Mouse (Mus musculus) testis, postnatal 10 days (tissue): Measurements from ENCODE around the gene Mdm4.
A peak's percentile ranks its signal among the peaks of the same experiment; 100 is the strongest.
"Not testable (repeated sequence)": the region's sequence is repeated elsewhere in the genome, so short reads cannot be mapped to it uniquely, and the experiment has no call there.

Experiments
- DNase-seq: peaks from one replicate; pipeline ENCODE4 v3.0.0; 2021; ENCODE audit warnings: low spot score

The Mdm4 gene

GRCm38 (mm10) chr1:133020137-133020894 lies 10.0 kb downstream of the Mdm4 start:
- DNase-seq = no peak

GRCm38 (mm10) chr1:133019312-133019711 lies 11.0 kb downstream of the Mdm4 start:
- no peak for DNase-seq

DNA sequence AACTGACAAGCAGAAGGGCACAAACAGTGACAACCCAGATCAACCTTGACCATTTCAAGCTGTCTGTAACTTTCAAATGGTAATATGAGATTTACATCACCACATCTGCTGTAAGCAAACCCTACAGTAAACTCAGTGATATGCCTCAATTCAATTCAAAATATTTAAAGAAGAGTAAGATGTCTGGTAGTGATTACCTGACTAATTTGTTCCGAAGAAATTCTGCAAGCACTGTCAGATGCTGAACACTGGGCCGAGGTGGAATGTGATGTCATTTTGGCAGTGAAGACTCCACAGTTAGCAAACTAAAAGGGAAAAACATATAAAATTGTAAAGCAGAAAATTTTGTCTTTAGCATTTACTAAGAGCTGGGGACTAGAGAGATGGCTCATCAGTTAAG lies 11.8 kb downstream of the Mdm4 start:
- no peak for DNase-seq

GRCm38 (mm10) chr1:133016775-133017428 lies 13.5 kb downstream of the Mdm4 start:
- DNase-seq = no peak

DNA sequence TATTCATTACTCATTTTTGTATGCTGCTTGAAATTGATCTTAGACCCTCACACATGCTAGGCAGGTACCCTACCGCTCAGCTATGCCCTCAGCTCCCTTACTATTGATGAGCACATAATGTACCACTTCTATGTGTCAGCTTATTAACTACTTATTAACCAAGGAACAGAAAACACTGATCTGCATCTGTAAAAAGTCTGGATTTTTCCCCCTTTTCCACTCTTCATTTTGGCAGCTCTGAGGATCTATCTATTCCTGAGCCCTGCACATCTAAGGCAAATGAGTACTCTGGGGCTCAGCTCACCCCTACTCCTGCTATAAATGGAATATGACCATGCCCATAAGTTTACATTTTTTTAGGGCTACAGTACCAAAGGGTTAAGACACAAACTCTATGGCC lies 16.2 kb downstream of the Mdm4 start:
- no peak for DNase-seq

DNA sequence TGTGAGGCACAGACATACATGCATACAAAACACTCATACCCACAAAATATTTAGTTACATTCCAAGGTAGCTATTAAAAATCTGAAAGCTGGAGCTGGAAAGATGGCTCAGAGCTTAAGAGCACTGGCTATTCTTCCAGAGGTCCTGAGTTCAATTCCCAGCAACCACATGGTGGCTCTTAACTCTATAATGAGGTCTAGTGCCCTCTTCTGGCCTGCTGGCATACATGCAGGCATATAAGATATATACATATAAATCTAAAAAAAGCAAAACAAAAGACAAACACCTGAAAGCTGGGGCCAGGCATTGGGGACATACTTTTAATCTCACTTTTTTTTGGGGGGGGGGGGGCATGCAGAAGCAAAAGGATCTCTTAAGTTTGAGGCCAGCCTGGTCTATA lies 17.0 kb downstream of the Mdm4 start:
- DNase-seq = no peak

DNA sequence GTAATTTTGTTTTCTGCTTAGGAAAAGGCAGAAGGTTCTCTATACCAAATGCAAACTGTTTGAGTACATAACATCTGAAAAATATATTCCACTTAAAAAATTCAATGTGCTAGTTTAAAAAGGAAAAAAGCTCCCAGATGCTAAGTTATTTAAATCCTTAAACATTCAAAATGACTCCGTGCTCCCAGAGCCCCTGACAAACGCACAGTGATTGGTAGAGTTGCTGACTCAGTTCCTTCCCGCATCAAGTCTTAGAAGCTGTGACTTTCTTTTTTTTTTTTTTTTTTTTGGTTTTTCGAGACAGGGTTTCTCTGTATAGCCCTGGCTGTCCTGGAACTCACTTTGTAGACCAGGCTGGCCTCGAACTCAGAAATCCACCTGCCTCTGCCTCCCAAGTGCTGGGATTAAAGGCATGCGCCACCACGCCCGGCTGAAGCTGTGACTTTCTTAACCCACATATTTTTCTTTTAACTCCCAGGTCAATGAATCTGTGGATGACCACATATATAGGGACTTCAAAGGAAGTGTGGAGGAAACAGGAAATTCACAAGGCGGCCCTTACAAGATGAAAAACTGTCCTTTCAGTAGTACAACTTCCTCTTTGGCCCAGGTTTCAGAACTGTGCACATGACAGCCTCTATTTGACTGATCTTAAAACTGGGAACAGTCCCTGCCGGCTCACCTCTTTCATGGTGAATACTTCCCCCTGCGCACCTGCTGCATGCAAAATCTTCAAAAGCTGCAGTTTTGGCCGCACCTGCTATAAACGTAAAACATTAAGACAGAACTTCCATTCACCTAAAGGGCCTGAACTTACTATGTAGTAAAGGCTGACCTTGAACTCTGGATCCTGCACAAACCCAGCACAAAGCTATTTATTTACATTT lies 18.2 kb downstream of the Mdm4 start:
- DNase-seq = no peak

- no peak for DNase-seq
Observed at GRCm38 (mm10) chr1:133006571-133006970, 23.8 kb downstream of the Mdm4 start.

DNA sequence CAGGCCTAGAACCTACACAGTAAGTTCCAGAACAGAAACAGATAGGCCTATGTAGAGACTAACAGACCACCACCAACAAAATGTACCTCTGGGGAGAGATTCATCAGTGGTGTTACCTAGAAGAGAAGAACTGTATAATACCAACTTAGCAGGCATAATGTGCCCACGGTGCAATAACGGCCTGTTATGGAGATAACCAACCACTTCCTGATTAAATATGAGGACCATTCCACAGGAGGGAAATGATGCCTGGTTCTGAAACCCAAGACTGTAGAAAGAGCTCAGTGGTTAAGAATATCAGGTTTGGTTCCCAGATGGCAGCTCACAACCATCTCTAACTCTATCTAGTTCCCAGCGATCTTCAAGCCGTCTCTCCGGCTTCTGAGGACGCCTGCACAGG lies 30.0 kb downstream of the Mdm4 start:
- no peak for DNase-seq

DNA sequence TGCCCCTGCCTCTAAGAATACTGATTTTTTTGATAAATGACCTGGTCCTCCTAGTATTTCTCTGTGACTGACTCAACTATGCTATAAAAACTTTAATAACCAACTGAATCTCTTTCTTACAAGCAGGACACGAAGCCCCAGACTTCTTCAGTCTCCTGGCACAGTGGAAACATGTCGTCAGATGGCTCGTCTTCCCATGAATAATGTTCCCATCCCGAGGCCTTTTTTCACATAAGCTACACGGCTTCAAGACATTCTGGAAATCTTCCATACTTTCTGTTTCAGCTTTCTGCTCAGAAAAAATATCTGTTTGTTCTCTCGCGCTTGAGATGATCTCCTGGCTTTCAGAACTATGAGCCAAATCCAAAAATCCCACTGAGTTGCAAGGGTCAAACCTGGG lies 38.8 kb downstream of the Mdm4 start:
- no peak for DNase-seq

DNA sequence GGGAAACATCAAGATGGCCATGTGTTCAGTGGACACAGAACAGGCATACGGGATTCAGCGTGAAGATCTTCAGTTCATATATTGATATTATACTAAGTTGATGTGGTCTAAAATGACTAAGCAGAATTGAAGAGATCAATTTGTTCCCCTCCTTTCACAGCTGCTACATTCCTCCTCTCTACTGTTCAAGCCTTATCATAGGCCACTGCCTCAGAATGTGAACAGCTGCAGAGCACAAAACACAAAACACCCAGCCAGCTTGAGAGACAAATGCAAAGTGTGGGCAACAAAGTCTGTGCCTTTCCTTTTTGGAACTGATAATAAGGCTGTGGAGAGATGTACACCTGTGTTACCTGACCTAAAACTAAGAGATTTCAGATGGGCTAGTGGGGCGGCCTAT lies 39.6 kb downstream of the Mdm4 start:
- no peak for DNase-seq

DNA sequence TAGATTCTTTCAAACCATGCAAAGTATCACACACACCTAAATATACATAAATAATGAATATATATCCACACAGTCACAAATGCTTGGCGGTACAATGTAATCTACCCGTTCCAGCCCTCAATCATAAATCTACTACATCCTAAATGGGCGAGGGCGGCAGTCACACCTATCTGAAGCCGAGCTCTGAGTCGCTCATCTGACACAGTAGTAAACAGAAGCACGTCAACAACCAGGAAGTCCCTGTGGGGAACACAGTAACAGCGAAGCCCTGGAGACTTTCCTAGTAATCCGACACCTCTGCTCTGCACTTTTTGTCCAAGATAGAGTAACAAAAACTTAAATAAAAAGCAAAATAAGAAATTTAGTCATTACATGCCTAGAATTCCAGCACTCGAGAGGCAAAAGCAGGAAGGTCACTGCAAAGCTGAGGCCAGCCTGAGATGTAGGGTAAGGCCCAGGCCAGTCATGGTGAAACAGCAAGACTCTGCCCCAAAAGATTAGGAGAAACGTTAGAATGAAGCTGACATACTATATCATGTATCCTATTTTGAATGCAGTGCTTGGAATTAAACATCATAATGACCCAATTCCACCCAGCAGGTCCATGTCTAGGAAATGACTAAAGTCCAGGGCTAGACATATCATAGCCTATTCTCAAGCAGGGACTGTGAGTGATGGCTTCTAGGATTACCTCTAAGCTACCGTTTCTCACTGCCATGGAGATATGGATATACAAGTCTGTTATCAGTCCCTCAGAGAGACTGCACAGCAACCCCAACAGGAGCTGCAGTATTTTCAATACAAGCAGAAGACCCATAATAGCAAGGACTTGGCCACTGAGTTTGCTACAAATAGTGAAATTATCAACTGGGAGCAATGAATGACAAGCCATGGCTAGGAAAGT lies 41.6 kb downstream of the Mdm4 start:
- not testable (repeated sequence) for DNase-seq

DNA sequence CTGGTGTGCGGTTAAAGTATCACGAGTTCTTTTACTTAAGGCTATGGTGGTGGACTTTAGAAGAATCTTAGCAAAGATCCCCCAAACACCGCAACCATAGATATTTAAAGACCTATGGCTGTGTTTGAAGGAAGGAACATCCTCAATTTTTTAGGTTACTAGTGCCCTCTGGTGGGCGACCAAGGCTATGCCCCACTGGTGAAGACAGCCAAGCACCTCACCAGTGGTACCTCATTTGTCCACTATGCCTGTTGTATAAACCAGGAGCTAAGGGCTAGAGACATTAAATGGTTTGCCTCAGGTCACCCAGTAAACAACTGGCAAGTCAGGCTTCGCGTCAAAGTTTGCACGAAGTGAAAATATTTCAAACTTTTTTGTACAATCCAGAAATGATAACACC lies 47.6 kb downstream of the Mdm4 start:
- peak; percentile 81 for DNase-seq

DNA sequence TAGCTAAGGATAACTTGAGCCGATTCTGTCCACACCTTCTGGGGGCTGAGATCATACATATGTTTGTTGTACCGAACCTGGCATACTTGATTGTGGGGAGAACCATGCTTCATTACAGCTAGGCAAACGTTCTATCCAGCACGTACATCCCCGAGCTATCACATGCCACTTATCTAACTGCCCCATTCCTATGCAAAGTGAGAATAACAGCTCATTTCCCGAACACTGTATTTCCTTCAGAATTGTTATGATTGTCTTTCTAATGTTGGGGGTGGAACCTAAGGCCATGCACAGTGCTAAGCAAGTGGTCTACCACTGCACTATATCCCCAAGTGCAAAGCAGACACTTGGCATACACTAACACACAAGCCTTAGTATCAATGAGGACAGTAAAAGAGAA lies 49.1 kb downstream of the Mdm4 start:
- no peak for DNase-seq

GRCm38 (mm10) chr1:132977402-132977801 lies 53.0 kb downstream of the Mdm4 start:
- no peak for DNase-seq

DNA sequence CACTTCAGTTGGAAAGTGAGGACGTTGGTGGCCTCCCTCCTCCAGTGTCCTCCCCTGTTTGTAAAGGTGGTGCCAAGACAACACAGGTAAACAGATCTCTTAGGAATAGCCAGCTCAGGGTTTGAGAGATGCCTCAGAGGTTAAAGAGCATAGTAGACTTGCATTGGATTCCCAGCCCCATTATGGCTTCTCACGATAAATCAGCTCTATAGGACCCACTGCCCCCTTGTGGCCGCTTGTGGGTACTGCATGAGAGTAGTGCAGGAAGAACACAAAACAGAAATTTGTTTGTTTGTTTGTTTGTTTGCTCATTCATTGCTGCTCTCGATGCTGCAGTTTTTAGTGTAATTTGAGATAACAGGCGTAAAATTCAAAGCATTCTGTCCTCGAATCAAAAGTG lies 61.7 kb downstream of the Mdm4 start:
- peak; percentile 82 for DNase-seq

DNA sequence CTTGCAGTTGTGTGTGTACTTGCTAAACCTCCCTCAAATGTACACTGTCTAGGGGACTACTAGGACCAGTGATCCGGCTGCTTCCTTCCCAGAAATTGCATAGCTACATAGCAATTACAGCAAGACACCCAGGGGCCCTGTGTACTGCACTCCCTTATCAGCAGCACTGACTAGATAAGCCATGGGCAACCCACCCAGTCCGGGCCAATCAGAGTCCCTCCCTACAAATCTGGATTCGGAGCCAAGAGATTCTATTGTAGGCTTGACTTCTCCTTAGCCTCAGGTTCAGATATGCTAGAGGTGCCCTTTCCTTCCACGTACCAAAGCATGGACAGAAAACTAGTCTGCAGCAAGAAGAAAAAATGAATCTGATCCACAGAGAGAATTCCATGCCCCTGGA lies 65.7 kb downstream of the Mdm4 start:
- no peak for DNase-seq

GRCm38 (mm10) chr1:132964106-132964505 lies 66.3 kb downstream of the Mdm4 start:
- DNase-seq = no peak

GRCm38 (mm10) chr1:132961751-132962150 lies 68.6 kb downstream of the Mdm4 start:
- DNase-seq = no peak

GRCm38 (mm10) chr1:132956809-132957208 lies 73.6 kb downstream of the Mdm4 start:
- DNase-seq = no peak

DNA sequence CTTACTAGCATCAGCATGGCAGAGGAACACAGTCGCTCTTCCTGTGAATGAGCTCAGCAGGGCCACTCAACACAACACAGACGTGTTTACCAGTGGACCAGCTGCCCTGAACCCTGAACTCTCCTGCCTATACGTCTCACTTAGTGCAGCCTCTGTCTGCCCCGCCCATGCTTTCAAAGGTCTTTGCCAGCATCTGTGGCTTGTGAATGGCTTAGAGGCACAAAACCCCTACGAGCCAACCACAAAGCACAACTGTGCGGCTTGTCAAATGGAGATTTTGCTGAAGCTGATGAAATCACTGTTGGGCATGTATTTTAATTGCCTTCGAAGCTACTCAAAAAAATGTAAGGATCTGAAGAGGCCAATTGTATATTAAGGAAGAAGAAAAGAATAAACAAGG lies 82.5 kb downstream of the Mdm4 start:
- no peak for DNase-seq

GRCm38 (mm10) chr1:132945826-132946225 lies 84.5 kb downstream of the Mdm4 start:
- DNase-seq = no peak
